Mouse (Mus musculus) liver, embryonic 16.5 days (tissue): ENCODE data around the gene Alyref2. TPM values are rescaled to one million over a fixed set of nuclear protein-coding genes. Genes with fewer than 3 reads are reported as not detected.
"Not testable (repeated sequence)": the region's sequence is repeated elsewhere in the genome, so short reads cannot be mapped to it uniquely, and the experiment has no call there.

Source experiments
- ATAC-seq: fragments of 200-750 bp; cut with Nextera tagmentation; 2 replicates; pipeline ENCODE4 v1.8.0; 2017; ENCODE audit warnings: low read depth, mild to moderate bottlenecking, moderate number of reproducible peaks, moderate library complexity
- H3K27ac ChIP-seq: fragments of 300-500 bp; sonication (generic); 2 replicates; pipeline ENCODE4 v1.5.1; 2014; ENCODE audit warnings: mild to moderate bottlenecking, low read length
- H3K27me3 ChIP-seq: fragments of 300-500 bp; sonication (generic); 2 replicates; pipeline ENCODE4 v1.6.1; 2014; ENCODE audit warnings: low read depth, low read length, mixed read lengths; ENCODE audit not compliant: control insufficient read depth, insufficient read depth
- H3K36me3 ChIP-seq: fragments of 300-500 bp; sonication (generic); 2 replicates; pipeline ENCODE4 v1.6.1; 2014; ENCODE audit warnings: mild to moderate bottlenecking; ENCODE audit not compliant: control insufficient read depth, insufficient read depth
- H3K4me1 ChIP-seq: fragments of 300-500 bp; sonication (generic); 2 replicates; pipeline ENCODE4 v1.6.1; 2014; ENCODE audit warnings: low read depth, low read length, mixed read lengths; ENCODE audit not compliant: control insufficient read depth
- H3K4me2 ChIP-seq: fragments of 300-500 bp; sonication (generic); 2 replicates; pipeline ENCODE4 v1.6.1; 2014; ENCODE audit warnings: low read depth, low read length, mixed read lengths
- H3K4me3 ChIP-seq: fragments of 300-500 bp; sonication (generic); 2 replicates; pipeline ENCODE4 v1.5.1; 2014; ENCODE audit warnings: low read depth, mild to moderate bottlenecking, low read length
- H3K9ac ChIP-seq: fragments of 300-500 bp; sonication (generic); 2 replicates; pipeline ENCODE4 v1.6.1; 2014; ENCODE audit warnings: low read depth, low read length
- H3K9me3 ChIP-seq: fragments of 300-500 bp; sonication (generic); replicated peaks from 2 replicates; pipeline ENCODE4 v1.6.1; 2016; ENCODE audit warnings: low read length; ENCODE audit not compliant: control insufficient read depth
- WGBS: fragments of 180-500 bp; shearing (Covaris S2); extraction: QIAGEN DNeasy Blood & Tissue Kit; methylation state at CpG from one replicate; pipeline ENCODE4 v1.1.7; 2014; ENCODE audit not compliant: insufficient replicate concordance; 5-methylcytosine and 5-hydroxymethylcytosine counted together
- polyA plus RNA-seq: library from polyadenylated mRNA; unstranded; fragments of >200 nt; fragmentation: Nextera tagmentation; extraction: Ambion mirVana; gene quantifications from 2 replicates; pipeline ENCODE4 v1.2.1, GENCODE M21; 2015

Gene Alyref2
- polyA plus RNA-seq, 1 experiment from 2014 or later = 2.6 TPM

DNA sequence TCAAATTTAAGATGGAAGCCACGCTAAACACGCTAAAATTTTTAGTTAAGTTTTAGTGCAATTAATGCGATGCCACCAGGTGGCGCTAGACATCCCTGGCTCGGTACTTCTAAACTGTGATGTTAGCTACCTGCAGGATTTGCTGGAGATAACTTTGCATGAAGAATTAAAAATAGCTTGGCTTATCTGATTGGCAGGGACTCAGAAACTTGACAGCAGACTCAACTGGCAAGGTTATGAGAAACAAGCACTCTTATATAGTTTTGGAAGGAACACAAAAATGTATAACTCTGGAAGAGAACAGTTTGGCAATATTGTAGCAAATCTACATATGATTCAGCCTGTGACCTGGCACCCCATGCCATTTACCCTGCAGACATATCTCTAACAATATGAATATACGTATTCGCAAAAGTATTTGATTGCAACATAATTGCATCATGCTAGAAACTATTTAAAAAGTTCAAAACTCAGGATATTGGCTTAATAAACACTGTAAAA, 32.9 kb upstream of the Alyref2 start:
- no peaks in the 10 kb centered on the region for H3K36me3 ChIP-seq
- H3K4me2 ChIP-seq = no peak overlapping the region
- H3K27ac ChIP-seq = no peak overlapping the region

DNA sequence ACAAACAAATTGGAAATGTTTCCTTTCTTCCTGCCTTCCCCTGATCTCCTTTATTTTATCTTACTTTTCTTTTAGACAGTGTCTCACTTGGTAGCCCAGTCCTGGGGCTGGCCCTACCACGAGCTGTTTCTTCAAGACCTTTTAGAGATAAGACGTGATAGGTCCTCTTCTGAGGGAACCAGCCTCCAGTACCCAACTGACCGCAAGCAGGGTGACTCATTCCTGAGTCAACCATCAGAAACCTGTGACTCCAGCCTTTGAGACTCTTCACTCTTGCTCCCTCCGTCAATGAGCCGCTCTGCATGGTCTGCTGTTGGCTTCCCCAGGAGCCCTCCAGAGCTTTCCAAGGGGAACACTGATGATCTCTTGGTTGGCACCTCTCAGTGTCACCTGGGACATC, 32.4 kb upstream of the Alyref2 start:
- WGBS = 39% methylated on average over 5 of the region's 5 CpGs

More for the DNA sequence above, 32.9 kb upstream of the Alyref2 start:
- no peaks in the 10 kb centered on the region for H3K9me3 ChIP-seq
- H3K27me3 ChIP-seq = no peaks in the 10 kb centered on the region
- no peak overlapping the region for H3K9ac ChIP-seq
- H3K4me1 ChIP-seq = no peaks in the 10 kb centered on the region
- ATAC-seq = no peak
- 17% methylated on average over 7 of the region's 7 CpGs for WGBS
- no peak overlapping the region for H3K4me3 ChIP-seq

DNA sequence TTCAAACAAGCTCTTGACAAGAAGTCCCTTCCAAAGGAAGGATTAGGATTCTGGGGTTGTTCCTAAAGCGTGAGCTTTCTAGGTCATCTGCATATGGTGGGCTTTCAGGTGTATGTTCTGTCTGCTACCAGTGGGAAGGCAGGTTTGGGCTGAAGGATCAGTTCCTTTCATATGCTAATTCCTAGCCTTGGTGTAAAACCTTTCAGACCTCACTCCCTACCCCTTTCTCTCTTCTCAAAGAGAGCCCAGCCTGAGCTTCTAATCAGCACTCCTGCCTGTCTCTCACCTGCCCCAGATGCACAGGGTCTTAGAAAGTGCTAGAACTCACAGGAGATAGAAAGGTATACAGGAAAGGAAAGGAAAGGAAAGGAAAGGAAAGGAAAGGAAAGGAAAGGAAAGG, 31.8 kb upstream of the Alyref2 start:
- ATAC-seq = no peak
- 67% methylated on average over 1 of the region's 1 CpGs for WGBS

More for the DNA sequence above, 32.4 kb upstream of the Alyref2 start:
- no peak for ATAC-seq
- Histone ChIP-seq H3K9me3 (no peaks in the 10 kb centered on the region), H3K4me3 (no peak overlapping the region), H3K27ac (no peak overlapping the region), H3K27me3 (no peaks in the 10 kb centered on the region), H3K9ac (no peak overlapping the region), H3K36me3 (no peaks in the 10 kb centered on the region), H3K4me1 (no peaks in the 10 kb centered on the region), H3K4me2 (no peak overlapping the region)

DNA sequence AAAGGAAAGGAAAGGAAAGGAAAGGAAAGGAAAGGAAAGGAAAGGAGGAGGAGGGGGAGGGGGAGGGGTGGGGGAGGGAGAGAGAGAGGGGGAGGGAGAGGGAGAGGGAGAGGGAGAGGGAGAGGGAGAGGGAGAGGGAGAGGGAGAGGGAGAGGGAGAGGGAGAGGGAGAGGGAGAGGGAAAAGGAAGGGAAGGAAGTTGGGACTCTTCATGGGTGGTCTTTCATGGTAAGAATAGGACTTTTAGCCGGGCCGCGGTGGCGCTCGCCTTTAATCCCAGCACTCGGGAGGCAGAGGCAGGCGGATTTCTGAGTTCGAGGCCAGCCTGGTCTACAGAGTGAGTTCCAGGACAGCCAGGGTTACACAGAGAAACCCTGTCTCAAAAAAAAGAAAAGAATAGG, 31.3 kb upstream of the Alyref2 start:
- H3K9me3 ChIP-seq, H3K27ac ChIP-seq, H3K9ac ChIP-seq, H3K27me3 ChIP-seq, ATAC-seq, H3K36me3 ChIP-seq, H3K4me1 ChIP-seq, H3K4me3 ChIP-seq, H3K4me2 ChIP-seq: not testable (repeated sequence)
- 85% methylated on average over 8 of the region's 8 CpGs for WGBS

More for the DNA sequence above, 31.8 kb upstream of the Alyref2 start:
- H3K27me3 ChIP-seq = no peaks in the 10 kb centered on the region
- no peaks in the 10 kb centered on the region for H3K36me3 ChIP-seq
- no peaks in the 10 kb centered on the region for H3K4me1 ChIP-seq
- H3K4me3 ChIP-seq = no peak overlapping the region
- H3K9ac ChIP-seq = no peak overlapping the region
- no peaks in the 10 kb centered on the region for H3K9me3 ChIP-seq
- no peak overlapping the region for H3K4me2 ChIP-seq
- no peak overlapping the region for H3K27ac ChIP-seq

DNA sequence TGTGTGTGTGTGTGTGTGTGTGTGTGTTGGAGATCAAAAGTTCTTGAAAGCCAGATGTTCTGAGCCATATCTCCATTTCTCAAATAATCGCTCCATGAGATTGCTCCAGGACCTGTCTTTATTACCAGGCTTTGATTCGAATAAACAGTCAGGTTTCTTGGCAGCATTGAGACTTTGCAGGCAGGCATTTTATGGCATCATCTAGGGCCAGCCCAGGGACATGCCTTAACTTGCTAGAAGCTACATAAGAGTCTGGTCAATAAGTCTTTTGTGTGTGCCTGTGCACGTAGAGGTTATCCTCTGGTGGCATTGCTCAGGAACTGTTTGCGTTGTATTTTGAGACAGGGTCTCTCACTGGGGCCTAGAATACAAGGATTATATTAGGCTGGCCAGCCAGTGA, 29.8 kb upstream of the Alyref2 start:
- Histone ChIP-seq H3K27me3 (no peaks in the 10 kb centered on the region), H3K4me1 (peaks cover 4% of the 10 kb centered on the region; the same call in 1 of the 2 replicates), H3K9ac (no peak overlapping the region), H3K9me3 (no peaks in the 10 kb centered on the region), H3K36me3 (no peaks in the 10 kb centered on the region), H3K27ac (no peak overlapping the region), H3K4me3 (no peak overlapping the region), H3K4me2 (no peak overlapping the region)
- 61% methylated on average over 4 of the region's 4 CpGs for WGBS
- ATAC-seq = no peak

DNA sequence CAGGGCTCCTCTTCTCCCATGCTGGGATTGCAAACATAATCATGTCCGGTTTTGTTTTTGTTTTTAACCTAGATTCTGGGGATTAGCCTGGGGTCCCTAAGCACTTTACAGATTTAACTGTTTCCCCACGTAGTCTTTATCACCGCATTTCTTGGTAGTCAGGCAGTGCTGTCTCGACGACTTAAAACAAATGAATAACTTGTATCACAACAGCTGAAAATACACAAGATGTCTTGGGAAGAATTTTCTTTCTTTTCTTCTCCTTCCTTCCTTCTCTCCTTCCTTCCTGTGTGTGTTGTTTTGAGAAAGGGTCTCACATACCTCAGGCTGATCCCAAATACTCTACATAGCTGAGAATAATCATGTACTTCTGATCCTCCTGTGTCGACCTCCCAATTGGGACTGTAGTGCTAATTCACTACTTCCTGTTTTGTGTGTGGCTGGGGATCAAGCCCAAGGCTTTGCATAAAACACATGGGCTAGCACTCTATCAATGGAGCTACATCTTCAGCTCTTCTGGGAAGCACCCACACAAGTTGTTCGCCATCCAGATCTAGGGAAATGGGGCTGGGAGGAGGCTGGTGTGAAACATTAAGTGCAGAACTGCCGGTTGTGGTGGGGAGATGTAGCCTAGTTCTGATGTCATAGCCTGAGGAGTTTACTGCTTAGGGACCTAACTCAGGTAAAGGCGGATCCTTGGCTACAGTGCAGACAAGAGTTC, 29.2 kb upstream of the Alyref2 start:
- Histone ChIP-seq H3K4me1 (peaks cover 4% of the 10 kb centered on the region; the same call in 1 of the 2 replicates), H3K4me3 (no peak overlapping the region), H3K4me2 (no peak overlapping the region), H3K9ac (no peak overlapping the region), H3K27me3 (no peaks in the 10 kb centered on the region), H3K36me3 (no peaks in the 10 kb centered on the region), H3K27ac (no peak overlapping the region), H3K9me3 (no peaks in the 10 kb centered on the region)
- ATAC-seq = no peak
- 41% methylated on average over 9 of the region's 9 CpGs for WGBS

DNA sequence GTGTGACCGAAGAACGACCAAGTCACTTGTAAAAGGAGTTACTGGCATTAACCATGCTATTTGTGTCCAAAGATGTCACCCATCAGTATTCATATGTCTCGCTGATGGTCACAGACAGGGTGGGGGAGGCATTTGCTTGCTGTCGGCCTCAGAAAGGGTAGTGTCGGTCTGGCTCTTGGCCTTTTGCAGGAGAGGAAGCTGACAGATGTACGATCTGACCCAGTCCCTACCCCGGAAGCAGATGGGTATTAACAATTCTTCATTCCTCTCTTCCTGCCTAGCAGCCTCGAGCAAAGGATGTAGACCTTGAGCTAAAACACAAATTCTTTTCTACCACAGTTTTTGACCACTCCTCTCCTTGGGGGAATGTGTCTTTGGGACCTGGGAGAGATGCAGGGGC, 26.2 kb upstream of the Alyref2 start:
- Histone ChIP-seq H3K27ac (no peak overlapping the region), H3K9me3 (no peaks in the 10 kb centered on the region), H3K36me3 (no peaks in the 10 kb centered on the region), H3K4me1 (peaks cover 4% of the 10 kb centered on the region; the same call in 1 of the 2 replicates), H3K4me3 (no peak overlapping the region), H3K4me2 (no peak overlapping the region), H3K27me3 (no peaks in the 10 kb centered on the region), H3K9ac (no peak overlapping the region)
- 57% methylated on average over 8 of the region's 8 CpGs for whole genome bisulfite sequencing
- ATAC-seq = no peak

DNA sequence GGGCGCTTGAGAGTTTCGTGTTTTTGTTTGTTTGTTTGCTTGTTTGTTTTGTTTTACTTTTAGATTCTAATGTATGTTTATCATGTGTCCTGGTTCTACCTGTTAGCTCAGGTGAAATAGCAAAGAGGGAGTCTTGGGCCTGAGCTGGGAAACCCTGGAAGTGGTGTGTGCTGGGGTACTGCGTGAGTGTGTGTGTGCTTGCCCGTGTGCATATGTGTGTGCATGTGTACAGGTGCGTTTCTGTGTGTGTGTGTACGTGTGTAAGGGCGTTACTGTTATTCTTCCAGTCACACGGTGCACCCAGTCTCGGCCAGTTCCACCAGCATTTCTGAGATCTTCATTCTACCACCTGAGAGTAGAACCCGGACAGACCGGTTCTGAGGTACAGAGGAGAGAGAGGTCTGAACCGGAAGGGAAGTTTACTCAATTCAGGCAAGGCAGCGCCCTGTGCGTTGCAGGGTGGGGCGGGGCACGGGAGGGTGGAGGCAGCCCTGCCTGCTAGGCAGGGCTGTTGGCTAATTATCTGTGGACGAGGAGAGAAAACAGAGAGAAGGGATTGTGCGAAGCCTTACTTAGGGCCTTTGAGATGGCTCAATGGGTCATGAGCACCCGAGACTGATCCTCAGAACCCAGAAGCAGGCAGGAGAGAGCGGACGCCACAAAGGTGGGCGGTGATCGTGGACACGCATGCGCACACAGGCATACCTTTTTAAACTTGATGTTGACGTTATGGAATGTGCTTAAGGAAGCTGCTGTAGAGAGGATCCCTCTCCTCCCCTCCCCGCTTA, 25.3 kb upstream of the Alyref2 start:
- 0 out of 2 replicates have a peak, but pooled peaks have one; percentile 30 for ATAC-seq
- Histone ChIP-seq H3K4me2 (peak overlapping the region; percentile 22), H3K4me1 (peaks cover 4% of the 10 kb centered on the region; the same call in 1 of the 2 replicates), H3K9me3 (peaks cover 1% of the 10 kb centered on the region; the same call in 1 of the 2 replicates), H3K27ac (no peak overlapping the region; the same call in 1 of the 2 replicates), H3K9ac (peak overlapping the region; percentile 35; the same call in 1 of the 2 replicates), H3K27me3 (no peaks in the 10 kb centered on the region), H3K4me3 (peak overlapping the region; percentile 40), H3K36me3 (no peaks in the 10 kb centered on the region)
- WGBS = 46% methylated on average over 27 of the region's 27 CpGs

DNA sequence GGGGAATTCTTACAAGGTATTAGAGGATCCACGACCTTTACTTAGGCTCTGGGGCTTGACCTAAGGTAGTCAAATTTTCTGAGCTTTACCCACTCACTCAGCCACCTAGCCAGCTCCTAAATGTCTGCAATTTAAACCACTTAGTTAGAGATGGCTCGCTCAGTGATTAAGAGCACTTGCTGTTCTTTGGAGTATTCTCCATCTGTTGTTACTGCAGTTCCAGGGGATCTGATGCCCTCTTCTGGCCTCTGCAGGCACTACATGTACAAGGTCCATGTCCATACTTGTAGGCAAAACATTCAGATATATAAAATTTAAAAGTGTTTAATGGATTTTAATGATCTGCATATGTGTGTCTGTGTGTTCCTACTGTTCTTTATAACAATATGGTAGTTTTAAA, 24.3 kb upstream of the Alyref2 start:
- 39% methylated on average over 2 of the region's 2 CpGs for WGBS
- no peak for ATAC-seq
- H3K27ac ChIP-seq = no peak overlapping the region

More for the DNA sequence above, 24.3 kb upstream of the Alyref2 start:
- H3K27me3 ChIP-seq = no peaks in the 10 kb centered on the region
- H3K4me3 ChIP-seq = no peak overlapping the region
- peaks cover 4% of the 10 kb centered on the region; the same call in 1 of the 2 replicates for H3K4me1 ChIP-seq
- H3K9ac ChIP-seq = no peak overlapping the region
- H3K4me2 ChIP-seq = no peak overlapping the region
- peaks cover 3% of the 10 kb centered on the region; the same call in 1 of the 2 replicates for H3K9me3 ChIP-seq
- no peaks in the 10 kb centered on the region for H3K36me3 ChIP-seq
